Mouse (Mus musculus) liver, embryonic 13.5 days (tissue): ENCODE results near the gene Gas7. TPM values are rescaled to one million over a fixed set of nuclear protein-coding genes. Genes with fewer than 3 reads are reported as not detected.

Experiments used
- ATAC-seq: fragments of 200-750 bp; cut with Nextera tagmentation; 2 replicates; pipeline ENCODE4 v1.8.0; 2017; ENCODE audit warnings: low read depth, mild to moderate bottlenecking, moderate number of reproducible peaks, moderate library complexity
- DNase-seq: peaks from one replicate; pipeline ENCODE4 v3.0.0; 2022
- H3K27ac ChIP-seq: fragments of 300-500 bp; sonication (generic); 2 replicates; pipeline ENCODE4 v1.5.1; 2015; ENCODE audit warnings: moderate library complexity, mild to moderate bottlenecking, inconsistent platforms
- H3K27me3 ChIP-seq: fragments of 300-500 bp; sonication (generic); 2 replicates; pipeline ENCODE4 v1.6.1; 2015; ENCODE audit warnings: mild to moderate bottlenecking, inconsistent platforms
- H3K36me3 ChIP-seq: fragments of 300-500 bp; sonication (generic); 2 replicates; pipeline ENCODE4 v1.6.1; 2015; ENCODE audit warnings: mild to moderate bottlenecking, inconsistent platforms
- H3K4me1 ChIP-seq: fragments of 300-500 bp; sonication (generic); replicated peaks from 2 replicates; pipeline ENCODE4 v1.6.1; 2015; ENCODE audit warnings: inconsistent platforms
- H3K4me2 ChIP-seq: fragments of 300-500 bp; sonication (generic); 2 replicates; pipeline ENCODE4 v1.6.1; 2015; ENCODE audit warnings: inconsistent platforms, mild to moderate bottlenecking, moderate library complexity
- H3K4me3 ChIP-seq: fragments of 300-500 bp; sonication (generic); replicated peaks from 2 replicates; pipeline ENCODE4 v1.5.1; 2015; ENCODE audit warnings: mild to moderate bottlenecking, inconsistent platforms
- H3K9ac ChIP-seq: fragments of 300-500 bp; sonication (generic); 2 replicates; pipeline ENCODE4 v1.6.1; 2015; ENCODE audit warnings: mild to moderate bottlenecking, inconsistent platforms
- H3K9me3 ChIP-seq: fragments of 300-500 bp; sonication (generic); replicated peaks from 2 replicates; pipeline ENCODE4 v1.6.1; 2016; ENCODE audit warnings: inconsistent platforms
- WGBS: fragments of 180-500 bp; shearing (Covaris S2); methylation state at CpG from one replicate; pipeline ENCODE4 v1.1.7; 2015; ENCODE audit not compliant: insufficient replicate concordance; 5-methylcytosine and 5-hydroxymethylcytosine counted together
- polyA plus RNA-seq: library from polyadenylated mRNA; unstranded; fragments of >200 nt; fragmentation: Nextera tagmentation; extraction: Ambion mirVana; gene quantifications from 2 replicates; pipeline ENCODE4 v1.2.1, GENCODE M21; 2015

Gas7 gene
- polyA plus RNA-seq, 1 experiment from 2014 or later = 1.5 TPM

DNA sequence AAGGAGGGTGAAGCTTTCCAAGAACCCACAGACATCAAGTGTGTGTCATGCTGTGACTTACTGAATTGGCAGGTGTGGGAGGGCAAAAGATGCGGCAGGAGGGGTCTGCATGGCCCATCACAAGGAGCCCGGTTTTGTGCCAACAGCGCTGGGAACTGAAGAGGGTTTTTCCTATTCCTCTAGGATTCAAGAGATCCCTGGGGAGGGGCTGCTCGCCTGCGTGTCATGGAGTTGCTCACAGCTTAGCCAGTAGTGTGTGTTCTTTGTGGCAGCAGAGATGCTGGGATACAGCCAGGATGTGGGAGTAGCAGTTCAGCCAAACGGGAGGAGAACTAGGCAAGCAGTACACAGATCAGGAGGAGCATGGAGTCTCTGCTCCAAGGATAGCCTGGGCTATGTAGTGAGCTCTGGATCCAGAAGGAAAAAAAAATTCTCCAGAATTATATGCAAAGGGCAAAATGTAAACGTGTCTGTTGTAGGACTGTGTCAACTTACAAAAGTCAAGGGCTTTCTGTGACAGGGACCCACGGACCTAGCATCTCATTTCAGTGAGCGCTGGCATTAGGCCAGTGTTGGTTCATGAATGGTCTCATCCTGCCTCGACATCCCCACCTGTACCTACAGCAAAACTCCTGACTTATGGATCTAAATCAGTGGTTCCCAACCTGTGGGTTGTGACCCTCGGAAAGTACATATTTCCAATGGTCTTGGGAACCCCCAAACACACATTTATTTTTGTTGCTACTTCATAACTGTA lies 193.6 kb downstream of the Gas7 start:
- no peaks in the 10 kb centered on the region for H3K9me3 ChIP-seq
- 55% methylated on average over 11 of the region's 11 CpGs for WGBS
- H3K4me2 ChIP-seq = no peak overlapping the region
- no peak overlapping the region for H3K27ac ChIP-seq
- no peaks in the 10 kb centered on the region for H3K27me3 ChIP-seq
- no peak for ATAC-seq
- no peak overlapping the region for H3K4me3 ChIP-seq
- no peaks in the 10 kb centered on the region for H3K4me1 ChIP-seq
- no peak overlapping the region for H3K9ac ChIP-seq
- no peak for DNase-seq
- no peaks in the 10 kb centered on the region for H3K36me3 ChIP-seq

DNA sequence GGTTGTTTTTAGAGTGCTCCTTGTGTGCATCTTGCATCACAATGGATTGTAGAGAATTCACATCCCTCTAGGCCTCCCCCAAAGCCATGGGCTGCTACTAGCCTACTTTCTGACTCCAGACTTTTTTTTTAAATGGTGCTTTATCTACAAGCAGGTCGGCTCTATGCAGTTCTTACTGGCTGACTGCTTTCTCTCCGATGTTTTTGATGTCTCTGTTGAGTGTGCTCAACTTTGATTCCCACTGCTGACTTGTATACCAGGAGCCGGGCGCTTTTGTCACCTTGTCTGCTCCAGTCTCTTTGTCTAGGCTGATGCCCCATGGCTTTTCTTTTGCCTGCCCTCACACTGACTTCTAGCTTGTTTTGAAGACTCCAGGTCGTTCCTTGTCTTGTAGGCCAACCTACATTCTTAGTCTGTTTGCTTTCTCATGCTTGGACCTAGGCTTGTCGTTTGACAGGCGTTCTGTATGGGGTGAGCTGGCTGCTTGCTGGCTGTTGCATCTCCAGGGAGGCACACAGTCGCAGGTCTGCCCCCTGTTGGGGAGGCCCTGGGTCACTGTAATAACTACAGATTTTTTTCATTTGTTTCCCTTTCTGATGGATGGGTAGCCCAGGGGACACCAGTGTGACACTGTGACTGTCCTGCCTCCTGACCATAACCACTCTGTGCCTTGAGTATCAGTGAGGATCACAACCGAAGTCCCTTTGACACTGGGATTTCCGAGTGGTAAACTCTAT lies 194.9 kb downstream of the Gas7 start:
- no peak for ATAC-seq
- Histone ChIP-seq H3K27ac (no peak overlapping the region), H3K9me3 (no peaks in the 10 kb centered on the region), H3K4me1 (no peaks in the 10 kb centered on the region), H3K4me3 (no peak overlapping the region), H3K4me2 (no peak overlapping the region), H3K27me3 (no peaks in the 10 kb centered on the region), H3K36me3 (no peaks in the 10 kb centered on the region), H3K9ac (no peak overlapping the region)
- DNase-seq = no peak
- WGBS = 47% methylated on average over 10 of the region's 10 CpGs

GRCm38 (mm10) chr11:67651731-67652130 lies 196.5 kb downstream of the Gas7 start:
- no peaks in the 10 kb centered on the region for H3K36me3 ChIP-seq
- no peak for DNase-seq
- WGBS = 65% methylated on average over 6 of the region's 6 CpGs
- H3K9me3 ChIP-seq = no peaks in the 10 kb centered on the region
- no peak overlapping the region for H3K4me2 ChIP-seq
- no peak for ATAC-seq
- H3K4me3 ChIP-seq = no peak overlapping the region
- no peak overlapping the region for H3K9ac ChIP-seq
- H3K27me3 ChIP-seq = no peaks in the 10 kb centered on the region
- no peaks in the 10 kb centered on the region for H3K4me1 ChIP-seq
- H3K27ac ChIP-seq = no peak overlapping the region

GRCm38 (mm10) chr11:67652194-67652892 lies 197.1 kb downstream of the Gas7 start:
- no peak for ATAC-seq
- Histone ChIP-seq H3K9me3 (no peaks in the 10 kb centered on the region), H3K27me3 (no peaks in the 10 kb centered on the region), H3K4me2 (no peak overlapping the region), H3K9ac (no peak overlapping the region), H3K4me3 (no peak overlapping the region), H3K36me3 (no peaks in the 10 kb centered on the region), H3K4me1 (no peaks in the 10 kb centered on the region), H3K27ac (no peak overlapping the region)
- no peak for DNase-seq
- WGBS = 21% methylated on average over 14 of the region's 14 CpGs

GRCm38 (mm10) chr11:67652893-67653255 lies 197.6 kb downstream of the Gas7 start:
- no peak overlapping the region for H3K4me3 ChIP-seq
- no peaks in the 10 kb centered on the region for H3K36me3 ChIP-seq
- WGBS = 23% methylated on average over 6 of the region's 6 CpGs
- H3K4me1 ChIP-seq = no peaks in the 10 kb centered on the region
- ATAC-seq (no peak), DNase-seq (no peak)
- no peak overlapping the region for H3K27ac ChIP-seq
- no peak overlapping the region for H3K4me2 ChIP-seq
- no peak overlapping the region for H3K9ac ChIP-seq
- H3K27me3 ChIP-seq = no peaks in the 10 kb centered on the region
- no peaks in the 10 kb centered on the region for H3K9me3 ChIP-seq

- no peaks in the 10 kb centered on the region for H3K4me1 ChIP-seq
- DNase-seq = no peak
- no peak overlapping the region for H3K4me2 ChIP-seq
- no peak overlapping the region for H3K27ac ChIP-seq
- H3K9me3 ChIP-seq = no peaks in the 10 kb centered on the region
- ATAC-seq = no peak
- H3K4me3 ChIP-seq = no peak overlapping the region
- 67% methylated on average over 9 of the region's 9 CpGs for WGBS
- no peaks in the 10 kb centered on the region for H3K27me3 ChIP-seq
- H3K9ac ChIP-seq = no peak overlapping the region
- no peaks in the 10 kb centered on the region for H3K36me3 ChIP-seq
Observed at GRCm38 (mm10) chr11:67653521-67654090, 198.4 kb downstream of the Gas7 start.

DNA sequence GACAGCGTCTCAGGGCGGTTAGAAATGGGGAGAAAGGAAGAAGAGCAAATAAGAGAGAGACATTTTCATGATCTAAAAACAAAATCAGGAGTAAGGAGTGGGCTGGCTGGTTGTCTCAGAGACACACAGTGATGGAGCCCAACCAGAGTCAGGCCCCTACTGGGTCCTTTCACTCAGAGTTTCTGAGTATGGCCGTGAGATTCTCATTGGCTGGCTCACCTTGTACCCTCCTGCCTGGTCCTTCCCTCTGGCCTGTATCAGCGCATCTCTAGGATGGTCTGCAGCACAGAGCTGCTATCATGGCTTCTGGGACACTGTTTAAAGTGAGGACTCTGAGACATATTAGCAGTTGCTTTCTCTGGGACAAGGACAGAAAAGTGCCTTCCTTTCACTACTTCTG lies 199.3 kb downstream of the Gas7 start:
- Histone ChIP-seq H3K9ac (no peak overlapping the region), H3K4me1 (no peaks in the 10 kb centered on the region), H3K36me3 (no peaks in the 10 kb centered on the region), H3K27me3 (no peaks in the 10 kb centered on the region), H3K9me3 (no peaks in the 10 kb centered on the region), H3K4me2 (no peak overlapping the region), H3K4me3 (no peak overlapping the region), H3K27ac (no peak overlapping the region)
- ATAC-seq = no peak
- WGBS = 63% methylated on average over 4 of the region's 4 CpGs
- no peak for DNase-seq

DNA sequence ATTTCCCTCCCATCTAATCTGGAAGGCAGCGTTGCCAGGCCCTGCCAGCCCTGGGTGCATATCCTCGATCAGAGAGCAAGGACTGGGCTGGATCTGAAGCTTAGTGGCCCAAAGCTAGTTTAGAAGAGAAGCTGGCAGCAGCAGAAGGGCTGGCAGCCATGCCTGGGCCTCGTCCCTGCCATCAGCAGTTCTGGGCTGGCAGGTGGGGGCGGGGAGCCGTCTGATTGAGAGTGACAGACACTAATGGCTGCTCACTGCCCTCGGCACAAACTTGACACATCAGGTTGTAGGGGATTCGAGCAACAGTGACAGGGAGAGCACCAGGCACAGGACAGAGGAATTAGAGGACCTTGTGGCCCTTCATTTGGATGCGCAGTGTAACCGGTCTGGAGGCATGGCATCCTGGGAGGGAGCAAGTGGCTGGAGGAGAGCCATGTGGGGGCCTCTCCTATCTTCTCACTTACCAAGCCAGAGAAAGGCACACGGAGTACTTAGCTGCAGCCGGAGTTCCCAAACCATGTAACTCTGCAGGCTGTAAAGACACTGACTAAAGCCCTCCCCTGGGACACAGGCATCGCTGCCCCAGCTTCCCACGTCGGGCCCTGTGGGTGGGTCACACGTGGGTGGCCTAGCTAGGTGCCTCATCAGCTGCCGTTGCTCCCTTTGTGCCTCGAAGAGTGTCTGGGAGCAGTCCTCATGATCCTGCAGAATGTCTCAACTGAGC lies 200.2 kb downstream of the Gas7 start:
- H3K27me3 ChIP-seq = no peaks in the 10 kb centered on the region
- H3K4me3 ChIP-seq = no peak overlapping the region
- WGBS = 60% methylated on average over 17 of the region's 17 CpGs
- no peak overlapping the region for H3K9ac ChIP-seq
- H3K36me3 ChIP-seq = no peaks in the 10 kb centered on the region
- no peak overlapping the region for H3K4me2 ChIP-seq
- ATAC-seq = no peak
- H3K4me1 ChIP-seq = no peaks in the 10 kb centered on the region
- H3K9me3 ChIP-seq = no peaks in the 10 kb centered on the region
- no peak for DNase-seq
- no peak overlapping the region for H3K27ac ChIP-seq

DNA sequence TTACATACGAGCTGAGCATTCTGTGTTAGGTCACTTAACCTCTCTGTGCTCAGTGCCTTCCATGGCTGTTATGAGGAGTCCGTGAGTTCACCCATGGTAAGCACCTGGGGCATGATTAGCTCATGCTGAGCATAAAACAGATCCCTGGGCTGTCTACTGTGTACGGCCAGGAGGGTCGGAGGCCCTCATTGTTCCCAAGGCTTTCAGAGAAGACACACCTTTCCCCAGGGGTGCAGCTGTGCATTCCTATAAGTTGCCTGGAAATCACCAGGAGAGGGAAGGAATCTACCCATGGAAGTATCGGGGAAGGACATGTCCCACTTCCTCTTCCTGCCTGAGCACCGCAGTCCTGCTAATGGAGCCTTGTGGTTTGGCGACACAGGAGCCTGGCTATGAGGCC lies 201.1 kb downstream of the Gas7 start:
- H3K4me1 ChIP-seq = no peaks in the 10 kb centered on the region
- H3K4me2 ChIP-seq = no peak overlapping the region
- H3K9me3 ChIP-seq = no peaks in the 10 kb centered on the region
- no peak overlapping the region for H3K9ac ChIP-seq
- DNase-seq (no peak), ATAC-seq (no peak)
- no peaks in the 10 kb centered on the region for H3K27me3 ChIP-seq
- no peak overlapping the region for H3K4me3 ChIP-seq
- WGBS = 50% methylated on average over 7 of the region's 7 CpGs
- H3K36me3 ChIP-seq = no peaks in the 10 kb centered on the region
- no peak overlapping the region for H3K27ac ChIP-seq

DNA sequence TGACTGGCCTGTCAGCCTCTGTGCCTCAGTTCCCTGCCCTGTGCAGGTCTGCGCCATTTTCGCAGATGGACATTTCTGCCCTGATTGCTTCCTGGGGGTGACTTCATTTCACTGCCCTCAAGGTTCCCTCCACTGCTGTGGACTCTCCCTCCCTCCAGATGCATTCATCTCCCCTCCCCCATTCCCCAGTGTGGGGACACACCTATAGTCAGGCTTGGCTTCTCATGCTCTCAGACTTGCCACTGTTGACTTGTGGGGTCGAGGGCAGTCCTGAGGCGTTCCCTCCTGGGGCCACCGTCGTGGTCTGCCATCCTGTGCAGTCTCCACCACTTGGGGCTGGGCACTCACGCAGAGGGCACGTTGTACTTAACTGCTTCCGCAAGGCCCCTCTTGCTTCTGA lies 201.6 kb downstream of the Gas7 start:
- no peaks in the 10 kb centered on the region for H3K36me3 ChIP-seq
- H3K9me3 ChIP-seq = no peaks in the 10 kb centered on the region
- no peak overlapping the region for H3K27ac ChIP-seq
- no peaks in the 10 kb centered on the region for H3K4me1 ChIP-seq
- no peak for ATAC-seq
- DNase-seq = no peak
- H3K27me3 ChIP-seq = no peaks in the 10 kb centered on the region
- H3K4me2 ChIP-seq = no peak overlapping the region
- WGBS = 67% methylated on average over 9 of the region's 9 CpGs
- H3K9ac ChIP-seq = no peak overlapping the region
- no peak overlapping the region for H3K4me3 ChIP-seq
